Mouse (Mus musculus) liver, embryonic 13.5 days (tissue): ENCODE measurements at regions not wholly inside any gene's neighbourhood (a gene's known extent, or its start where the extent isn't known, plus 50 kb on each side); places are given as distances from the start of the nearest gene placed in this dataset.

Experiments used
- ATAC-seq: fragments of 200-750 bp; cut with Nextera tagmentation; 2 replicates; pipeline ENCODE4 v1.8.0; 2017; ENCODE audit warnings: low read depth, mild to moderate bottlenecking, moderate number of reproducible peaks, moderate library complexity
- DNase-seq: peaks from one replicate; pipeline ENCODE4 v3.0.0; 2022
- H3K27ac ChIP-seq: fragments of 300-500 bp; sonication (generic); 2 replicates; pipeline ENCODE4 v1.5.1; 2015; ENCODE audit warnings: moderate library complexity, mild to moderate bottlenecking, inconsistent platforms
- H3K27me3 ChIP-seq: fragments of 300-500 bp; sonication (generic); 2 replicates; pipeline ENCODE4 v1.6.1; 2015; ENCODE audit warnings: mild to moderate bottlenecking, inconsistent platforms
- H3K36me3 ChIP-seq: fragments of 300-500 bp; sonication (generic); 2 replicates; pipeline ENCODE4 v1.6.1; 2015; ENCODE audit warnings: mild to moderate bottlenecking, inconsistent platforms
- H3K4me1 ChIP-seq: fragments of 300-500 bp; sonication (generic); replicated peaks from 2 replicates; pipeline ENCODE4 v1.6.1; 2015; ENCODE audit warnings: inconsistent platforms
- H3K4me2 ChIP-seq: fragments of 300-500 bp; sonication (generic); 2 replicates; pipeline ENCODE4 v1.6.1; 2015; ENCODE audit warnings: inconsistent platforms, mild to moderate bottlenecking, moderate library complexity
- H3K4me3 ChIP-seq: fragments of 300-500 bp; sonication (generic); replicated peaks from 2 replicates; pipeline ENCODE4 v1.5.1; 2015; ENCODE audit warnings: mild to moderate bottlenecking, inconsistent platforms
- H3K9ac ChIP-seq: fragments of 300-500 bp; sonication (generic); 2 replicates; pipeline ENCODE4 v1.6.1; 2015; ENCODE audit warnings: mild to moderate bottlenecking, inconsistent platforms
- H3K9me3 ChIP-seq: fragments of 300-500 bp; sonication (generic); replicated peaks from 2 replicates; pipeline ENCODE4 v1.6.1; 2016; ENCODE audit warnings: inconsistent platforms
- WGBS: fragments of 180-500 bp; shearing (Covaris S2); methylation state at CpG from one replicate; pipeline ENCODE4 v1.1.7; 2015; ENCODE audit not compliant: insufficient replicate concordance; 5-methylcytosine and 5-hydroxymethylcytosine counted together

DNA sequence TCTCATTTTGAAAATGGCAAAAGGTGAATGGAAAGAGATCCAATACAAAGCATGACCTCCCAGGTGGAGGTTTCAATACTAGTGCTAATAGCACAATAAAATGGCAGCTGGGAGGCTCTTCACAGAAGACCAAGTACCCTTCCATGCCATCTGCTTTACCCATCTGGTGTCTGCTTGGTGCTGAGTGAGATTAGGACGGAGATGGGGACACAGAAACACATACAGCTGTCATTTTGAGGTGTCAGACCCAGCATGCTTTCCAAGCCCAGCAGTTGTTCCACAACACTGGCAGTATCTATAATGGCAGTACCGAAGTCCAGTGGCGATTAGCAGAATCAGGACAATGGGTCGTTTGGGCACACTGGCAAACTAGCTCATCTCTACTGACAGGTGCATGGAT lies 118.9 kb upstream of the 1700064H15Rik start:
- Histone ChIP-seq H3K27me3 (no peaks in the 10 kb centered on the region), H3K4me1 (no peaks in the 10 kb centered on the region), H3K4me2 (no peak overlapping the region), H3K9ac (no peak overlapping the region), H3K4me3 (no peak overlapping the region), H3K27ac (no peak overlapping the region), H3K9me3 (no peaks in the 10 kb centered on the region), H3K36me3 (no peaks in the 10 kb centered on the region)
- 57% methylated on average over 4 of the region's 4 CpGs for WGBS
- no peak for DNase-seq
- no peak for ATAC-seq

DNA sequence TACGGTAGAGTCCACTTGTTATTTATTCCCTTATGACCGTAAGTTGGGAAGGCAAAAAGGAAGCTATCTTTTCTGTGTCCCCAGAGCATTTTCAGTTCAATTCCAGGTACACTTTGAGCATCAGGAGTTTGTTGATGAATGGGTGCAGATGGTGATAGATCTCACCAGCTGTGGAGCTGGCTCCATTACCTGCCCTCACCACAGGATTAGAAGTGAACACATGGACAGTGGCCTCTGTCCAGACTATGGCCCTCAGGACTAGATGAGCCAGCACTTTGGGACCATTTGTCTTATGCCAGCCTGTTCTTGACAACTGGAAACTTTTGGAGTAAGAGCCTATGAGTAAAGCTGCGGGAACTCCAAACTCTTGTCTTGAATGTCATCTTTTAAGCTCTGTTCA lies 123.5 kb upstream of the 1700064H15Rik start:
- Histone ChIP-seq H3K27me3 (no peaks in the 10 kb centered on the region), H3K4me1 (no peaks in the 10 kb centered on the region), H3K4me2 (no peak overlapping the region), H3K36me3 (no peaks in the 10 kb centered on the region), H3K9me3 (no peaks in the 10 kb centered on the region), H3K4me3 (no peak overlapping the region), H3K9ac (no peak overlapping the region), H3K27ac (no peak overlapping the region)
- WGBS, result 60% methylated on average over 3 of the region's 3 CpGs
- ATAC-seq (no peak), DNase-seq (no peak)

- Histone ChIP-seq H3K4me2 (no peak overlapping the region), H3K27ac (no peak overlapping the region), H3K9ac (no peak overlapping the region), H3K4me1 (no peaks in the 10 kb centered on the region), H3K4me3 (no peak overlapping the region), H3K36me3 (no peaks in the 10 kb centered on the region), H3K27me3 (no peaks in the 10 kb centered on the region), H3K9me3 (no peaks in the 10 kb centered on the region)
- ATAC-seq, result no peak
- no peak for DNase-seq
- 50% methylated on average over 1 of the region's 1 CpGs for WGBS
Observed at GRCm38 (mm10) chr3:19754011-19754410, 125.5 kb upstream of the 1700064H15Rik start.

GRCm38 (mm10) chr3:19754636-19755035 lies 126.2 kb upstream of the 1700064H15Rik start:
- no peak overlapping the region for H3K4me2 ChIP-seq
- no peaks in the 10 kb centered on the region for H3K36me3 ChIP-seq
- ATAC-seq, result no peak
- H3K4me1 ChIP-seq, result no peaks in the 10 kb centered on the region
- WGBS, result 39% methylated on average over 2 of the region's 2 CpGs
- no peak for DNase-seq
- H3K27ac ChIP-seq, result no peak overlapping the region
- no peak overlapping the region for H3K4me3 ChIP-seq
- no peaks in the 10 kb centered on the region for H3K9me3 ChIP-seq
- no peaks in the 10 kb centered on the region for H3K27me3 ChIP-seq
- H3K9ac ChIP-seq, result no peak overlapping the region

GRCm38 (mm10) chr3:19755136-19755535 lies 126.7 kb upstream of the 1700064H15Rik start:
- ATAC-seq (no peak), DNase-seq (no peak)
- no peak overlapping the region for H3K9ac ChIP-seq
- no peak overlapping the region for H3K4me3 ChIP-seq
- 53% methylated on average over 3 of the region's 3 CpGs for WGBS
- H3K36me3 ChIP-seq, result no peaks in the 10 kb centered on the region
- H3K27me3 ChIP-seq, result no peaks in the 10 kb centered on the region
- H3K9me3 ChIP-seq, result no peaks in the 10 kb centered on the region
- no peak overlapping the region for H3K27ac ChIP-seq
- no peaks in the 10 kb centered on the region for H3K4me1 ChIP-seq
- no peak overlapping the region for H3K4me2 ChIP-seq

GRCm38 (mm10) chr3:19798543-19799106 lies 158.2 kb upstream of the Cp start:
- H3K4me1 ChIP-seq, result no peaks in the 10 kb centered on the region
- no peak overlapping the region for H3K4me3 ChIP-seq
- 63% methylated on average over 1 of the region's 1 CpGs for WGBS
- H3K4me2 ChIP-seq, result no peak overlapping the region
- H3K9me3 ChIP-seq, result no peaks in the 10 kb centered on the region
- no peak for ATAC-seq
- no peaks in the 10 kb centered on the region for H3K36me3 ChIP-seq
- DNase-seq, result no peak
- H3K9ac ChIP-seq, result no peak overlapping the region
- H3K27ac ChIP-seq, result no peak overlapping the region
- no peaks in the 10 kb centered on the region for H3K27me3 ChIP-seq

DNA sequence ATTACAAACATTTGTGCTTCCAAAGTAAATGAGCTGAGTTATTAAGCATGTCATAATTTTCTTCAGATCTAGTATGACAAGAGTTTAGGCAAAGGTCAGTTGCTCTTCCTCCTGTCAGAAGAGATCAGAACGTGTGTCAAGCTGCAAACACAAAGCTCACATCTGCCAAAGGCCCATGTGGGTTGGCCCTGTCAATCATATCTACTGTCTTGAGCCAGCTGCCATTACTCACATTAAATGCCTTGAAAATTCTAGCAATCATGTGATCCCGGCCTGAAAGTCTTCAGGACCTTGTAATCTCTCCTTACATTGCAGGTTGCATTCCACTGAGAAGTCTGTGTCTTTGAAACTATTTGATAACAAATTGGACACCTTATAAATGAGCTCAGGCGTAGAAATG lies 146.8 kb upstream of the Cp start:
- Histone ChIP-seq H3K4me1 (no peaks in the 10 kb centered on the region), H3K4me2 (no peak overlapping the region), H3K36me3 (no peaks in the 10 kb centered on the region), H3K4me3 (no peak overlapping the region), H3K9ac (no peak overlapping the region), H3K27me3 (no peaks in the 10 kb centered on the region), H3K9me3 (no peaks in the 10 kb centered on the region), H3K27ac (no peak overlapping the region)
- 42% methylated on average over 3 of the region's 3 CpGs for WGBS
- DNase-seq, result no peak
- no peak for ATAC-seq

DNA sequence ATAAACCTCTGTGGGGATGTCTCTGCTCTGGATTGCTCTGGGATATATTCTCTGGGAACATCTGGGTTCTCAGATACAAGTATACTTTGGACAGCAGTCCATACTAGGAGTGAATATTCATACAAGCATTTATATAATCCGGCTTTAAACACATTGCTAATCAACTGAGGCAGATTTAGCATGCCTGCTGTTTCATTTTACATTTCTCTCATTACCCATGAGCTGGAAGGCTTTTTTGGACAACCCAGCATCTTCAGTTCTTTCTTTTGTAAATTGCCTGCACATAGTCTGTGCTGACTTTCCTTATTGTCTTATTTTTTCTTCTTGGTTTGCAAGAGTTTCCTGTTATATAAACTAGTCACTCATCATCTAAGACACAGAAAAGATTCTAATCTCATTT lies 131.9 kb upstream of the Cp start:
- no peaks in the 10 kb centered on the region for H3K36me3 ChIP-seq
- H3K27me3 ChIP-seq, result no peaks in the 10 kb centered on the region
- H3K4me2 ChIP-seq, result no peak overlapping the region
- ATAC-seq (no peak), DNase-seq (no peak)
- H3K4me3 ChIP-seq, result no peak overlapping the region
- WGBS, result 47% methylated on average over 1 of the region's 1 CpGs
- H3K27ac ChIP-seq, result no peak overlapping the region
- no peak overlapping the region for H3K9ac ChIP-seq
- no peaks in the 10 kb centered on the region for H3K9me3 ChIP-seq
- no peaks in the 10 kb centered on the region for H3K4me1 ChIP-seq

DNA sequence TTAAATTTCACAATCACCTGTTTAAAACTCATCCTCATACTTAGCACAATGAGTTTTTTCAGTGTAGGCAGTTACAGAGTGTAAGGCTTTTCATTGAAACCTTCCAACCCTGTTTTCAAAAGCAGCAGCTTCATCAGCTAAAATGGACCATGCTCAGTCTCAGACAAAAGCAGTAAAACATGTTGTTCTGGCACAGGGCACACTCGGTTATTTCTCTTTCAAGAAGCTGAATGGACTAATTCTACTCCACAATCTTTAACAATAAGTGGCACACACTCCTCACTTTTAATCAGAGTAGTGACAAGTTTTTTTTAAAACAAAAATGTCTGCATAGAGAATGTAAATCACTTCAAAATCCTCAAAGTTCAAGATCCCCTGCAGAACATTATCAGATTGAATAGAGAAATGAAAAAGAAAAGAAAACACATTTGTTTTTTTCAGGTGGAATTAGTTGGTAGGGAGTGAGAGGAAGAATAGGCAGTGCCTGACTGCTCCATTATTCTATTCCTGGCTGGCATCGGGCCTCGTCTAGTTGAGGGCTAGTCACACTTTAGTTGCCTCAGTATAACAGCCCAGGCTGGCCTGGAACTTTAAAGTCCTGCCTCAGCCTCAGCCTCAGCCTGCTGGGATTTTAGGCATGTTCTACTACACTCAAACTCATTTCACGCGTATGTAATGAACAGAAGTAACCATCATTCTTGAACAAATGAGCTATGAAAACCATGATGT lies 128.2 kb upstream of the Cp start:
- H3K4me2 ChIP-seq, result no peak overlapping the region
- H3K27me3 ChIP-seq, result no peaks in the 10 kb centered on the region
- no peak for ATAC-seq
- DNase-seq, result no peak
- no peak overlapping the region for H3K27ac ChIP-seq
- H3K36me3 ChIP-seq, result no peaks in the 10 kb centered on the region
- 64% methylated on average over 5 of the region's 5 CpGs for WGBS
- H3K9ac ChIP-seq, result no peak overlapping the region
- no peaks in the 10 kb centered on the region for H3K4me1 ChIP-seq
- H3K9me3 ChIP-seq, result no peaks in the 10 kb centered on the region
- no peak overlapping the region for H3K4me3 ChIP-seq

- no peaks in the 10 kb centered on the region for H3K36me3 ChIP-seq
- H3K4me1 ChIP-seq, result no peaks in the 10 kb centered on the region
- no peak overlapping the region for H3K4me3 ChIP-seq
- 54% methylated on average over 2 of the region's 2 CpGs for WGBS
- no peaks in the 10 kb centered on the region for H3K9me3 ChIP-seq
- no peak overlapping the region for H3K4me2 ChIP-seq
- no peak for ATAC-seq
- no peaks in the 10 kb centered on the region for H3K27me3 ChIP-seq
- H3K9ac ChIP-seq, result no peak overlapping the region
- no peak for DNase-seq
- no peak overlapping the region for H3K27ac ChIP-seq
Observed at GRCm38 (mm10) chr3:19829752-19830151, 127.1 kb upstream of the Cp start.

DNA sequence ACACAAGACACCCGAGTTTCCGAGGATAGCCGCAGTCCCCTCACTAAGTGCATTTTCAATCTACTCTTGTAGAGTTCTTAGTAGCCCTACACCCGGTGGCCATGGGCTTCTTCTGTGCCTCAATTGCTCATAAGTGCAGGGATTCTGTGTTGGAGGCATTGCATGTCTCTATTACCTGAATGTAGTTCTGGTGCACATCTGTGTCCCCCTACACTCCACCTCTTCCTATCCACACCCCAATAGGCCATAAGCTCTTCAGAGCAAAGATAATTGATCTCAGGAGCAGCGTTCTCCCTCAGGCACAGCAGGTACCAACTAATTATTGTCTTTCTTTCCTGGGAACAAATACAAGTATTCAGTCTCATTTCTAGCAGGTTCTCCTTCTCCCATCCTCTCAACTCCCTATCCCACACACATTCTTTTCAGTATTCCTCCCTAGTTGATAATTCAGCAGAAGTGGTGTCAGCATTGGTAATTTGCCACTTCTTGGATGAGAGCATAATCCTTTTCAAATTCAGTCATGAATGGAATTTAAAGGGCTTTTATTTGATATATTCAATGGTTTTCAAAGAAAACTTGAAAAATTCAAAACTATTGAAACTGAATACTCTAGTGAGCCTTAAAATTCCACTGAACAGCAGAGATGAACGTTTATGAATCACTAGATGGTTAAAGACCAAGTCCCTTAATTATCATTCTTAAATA lies 108.7 kb upstream of the Cp start:
- WGBS, result 61% methylated on average over 6 of the region's 6 CpGs
- no peak overlapping the region for H3K9ac ChIP-seq
- no peaks in the 10 kb centered on the region for H3K27me3 ChIP-seq
- H3K27ac ChIP-seq, result no peak overlapping the region
- H3K36me3 ChIP-seq, result no peaks in the 10 kb centered on the region
- H3K4me1 ChIP-seq, result no peaks in the 10 kb centered on the region
- H3K4me3 ChIP-seq, result no peak overlapping the region
- ATAC-seq, result no peak
- H3K9me3 ChIP-seq, result no peaks in the 10 kb centered on the region
- H3K4me2 ChIP-seq, result no peak overlapping the region
- DNase-seq, result no peak
